Mouse (Mus musculus) heart, adult 2 months (tissue): ENCODE results near the gene Fcor. TPM values are rescaled to one million over a fixed set of nuclear protein-coding genes. Genes with fewer than 3 reads are reported as not detected.

ENCODE experiments used
- DNase-seq, 2 experiments: peaks; one replicate each; pipeline ENCODE4 v3.0.0; 2021
- H3K27ac ChIP-seq: fragments of 200-600 bp; 2 replicates; pipeline ENCODE4 v1.8.1; 2022
- H3K27me3 ChIP-seq: fragments of 200-500 bp; 2 replicates; pipeline ENCODE4 v1.6.1; 2012; ENCODE audit warnings: mild to moderate bottlenecking, low read length, inconsistent platforms, mixed read lengths; ENCODE audit not compliant: control insufficient read depth, insufficient read depth
- H3K36me3 ChIP-seq: fragments of 200-500 bp; 2 replicates; pipeline ENCODE4 v1.6.1; 2012; ENCODE audit warnings: low read length, inconsistent platforms; ENCODE audit not compliant: control insufficient read depth, insufficient read depth
- H3K4me1 ChIP-seq: fragments of 200-500 bp; 2 replicates; pipeline ENCODE4 v1.6.1; 2011; ENCODE audit warnings: low read length; ENCODE audit not compliant: control insufficient read depth, insufficient read depth
- H3K4me3 ChIP-seq: fragments of 200-600 bp; 2 replicates; pipeline ENCODE4 v1.8.1; 2022
- H3K79me2 ChIP-seq: fragments of 200-500 bp; replicated peaks from 2 replicates; pipeline ENCODE4 v1.6.1; 2012; ENCODE audit warnings: mild to moderate bottlenecking, inconsistent platforms, low read length, moderate library complexity, mixed read lengths; ENCODE audit not compliant: control insufficient read depth, insufficient read depth
- H3K9ac ChIP-seq: fragments of 200-500 bp; 2 replicates; pipeline ENCODE4 v1.6.1; 2012; ENCODE audit warnings: low read depth, mild to moderate bottlenecking, control low read depth, inconsistent platforms, low read length, mixed read lengths
- CTCF ChIP-seq: fragments of 200-600 bp; IDR thresholded peaks from 2 replicates; pipeline ENCODE4 v1.8.1; 2022; ENCODE audit warnings: antibody characterized with exemption, mild to moderate bottlenecking, moderate library complexity
- EP300 ChIP-seq: fragments of 200-500 bp; IDR thresholded peaks from 2 replicates; pipeline ENCODE4 v1.6.1; 2011; ENCODE audit warnings: low read depth, low read length, control low read depth; ENCODE audit not compliant: insufficient read depth
- POLR2A ChIP-seq: fragments of 200-500 bp; IDR thresholded peaks from 2 replicates; pipeline ENCODE4 v1.6.1; 2011; ENCODE audit warnings: mild to moderate bottlenecking, low read depth, low read length, control low read depth; ENCODE audit not compliant: insufficient read depth
- WGBS: fragments of 180-500 bp; shearing (Covaris S2); methylation state at CpG from one replicate; pipeline ENCODE4 v1.1.7; 2018; 5-methylcytosine and 5-hydroxymethylcytosine counted together
- intact Hi-C: fragments of 180-260 bp; cut with DNase I; formaldehyde crosslinking; loops from one replicate; pipeline ENCODE4 v1.15.1; 2025
- polyA plus RNA-seq: library from polyadenylated mRNA; depleted of rRNA; stranded (reverse); fragments of >200 nt; gene quantifications from 2 replicates; pipeline ENCODE4 v1.2.3, GENCODE M21; 2012
- total RNA-seq, 2 experiments: library from RNA; stranded (reverse); gene quantifications; 2 replicates each; pipeline ENCODE4 v1.2.3; 2021

The Fcor gene
- total and polyA plus RNA-seq, 3 experiments = 1.0 to 12.9 (median 1.6) TPM

GRCm38 (mm10) chr8:3710312-3710711, 38.1 kb upstream of the Fcor start:
- intact Hi-C loops = no loop called here
- H3K4me3 ChIP-seq = no peak overlapping the region
- H3K27me3 ChIP-seq = no peaks in the 10 kb centered on the region
- DNase-seq = no peak
- no peaks in the 10 kb centered on the region for H3K79me2 ChIP-seq
- 82% methylated on average over 3 of the region's 3 CpGs for WGBS
- H3K27ac ChIP-seq = no peak overlapping the region
- no peaks in the 10 kb centered on the region; the same call in none of the 2 replicates for H3K4me1 ChIP-seq
- H3K36me3 ChIP-seq = no peaks in the 10 kb centered on the region
- no peak overlapping the region for H3K9ac ChIP-seq
- TF ChIP-seq EP300 (no peak), POLR2A (no peak), CTCF (no peak)

GRCm38 (mm10) chr8:3707611-3708010, 35.4 kb upstream of the Fcor start:
- H3K27me3 ChIP-seq = no peaks in the 10 kb centered on the region
- H3K9ac ChIP-seq = no peak overlapping the region
- H3K27ac ChIP-seq = no peak overlapping the region
- no peak for DNase-seq
- H3K79me2 ChIP-seq = no peaks in the 10 kb centered on the region
- TF ChIP-seq CTCF (no peak), EP300 (no peak), POLR2A (no peak)
- no peaks in the 10 kb centered on the region; the same call in none of the 2 replicates for H3K4me1 ChIP-seq
- WGBS = 48% methylated on average over 7 of the region's 7 CpGs
- H3K36me3 ChIP-seq = no peaks in the 10 kb centered on the region
- intact Hi-C loops = no loop called here
- H3K4me3 ChIP-seq = no peak overlapping the region

- no peaks in the 10 kb centered on the region for H3K27me3 ChIP-seq
- no peak overlapping the region for H3K9ac ChIP-seq
- H3K27ac ChIP-seq = no peak overlapping the region
- intact Hi-C loops = no loop called here
- TF ChIP-seq EP300 (no peak), CTCF (peak; percentile 47), POLR2A (no peak)
- no peaks in the 10 kb centered on the region for H3K79me2 ChIP-seq
- 34% methylated on average over 4 of the region's 4 CpGs for WGBS
- no peak overlapping the region for H3K4me3 ChIP-seq
- no peak for DNase-seq
- no peaks in the 10 kb centered on the region for H3K36me3 ChIP-seq
- no peaks in the 10 kb centered on the region for H3K4me1 ChIP-seq
Observed at GRCm38 (mm10) chr8:3705711-3706110, 33.5 kb upstream of the Fcor start.

- 79% methylated on average over 1 of the region's 1 CpGs for WGBS
- H3K27me3 ChIP-seq = no peaks in the 10 kb centered on the region
- H3K9ac ChIP-seq = no peak overlapping the region
- TF ChIP-seq CTCF (no peak), EP300 (no peak), POLR2A (no peak)
- no peak overlapping the region for H3K27ac ChIP-seq
- intact Hi-C loops = no loop called here
- H3K4me1 ChIP-seq = no peaks in the 10 kb centered on the region
- DNase-seq = no peak
- no peak overlapping the region for H3K4me3 ChIP-seq
- H3K79me2 ChIP-seq = no peaks in the 10 kb centered on the region
- no peaks in the 10 kb centered on the region for H3K36me3 ChIP-seq
Observed at GRCm38 (mm10) chr8:3701491-3701890, 29.3 kb upstream of the Fcor start.

GRCm38 (mm10) chr8:3694121-3694520, 22.0 kb upstream of the Fcor start, which contains the start of gene Fcer2a:
Gene Fcer2a, minus strand, starts transcription at chr8:3694175.
- no peaks in the 10 kb centered on the region for H3K4me1 ChIP-seq
- WGBS = 64% methylated on average over 3 of the region's 3 CpGs
- intact Hi-C loops = no loop called here

GRCm38 (mm10) chr8:3690774-3691173, 18.6 kb upstream of the Fcor start:
- no peaks in the 10 kb centered on the region for H3K79me2 ChIP-seq
- no peaks in the 10 kb centered on the region for H3K36me3 ChIP-seq
- no peak overlapping the region for H3K9ac ChIP-seq
- TF ChIP-seq CTCF (no peak), EP300 (no peak), POLR2A (no peak)
- H3K4me3 ChIP-seq = no peak overlapping the region
- H3K27ac ChIP-seq = no peak overlapping the region
- no peaks in the 10 kb centered on the region for H3K27me3 ChIP-seq
- no peaks in the 10 kb centered on the region for H3K4me1 ChIP-seq
- intact Hi-C loops = no loop called here
- 63% methylated on average over 3 of the region's 3 CpGs for WGBS
- no peak for DNase-seq

More at GRCm38 (mm10) chr8:3694121-3694520, 22.0 kb upstream of the Fcor start, which contains the start of gene Fcer2a:
- no peak for TF ChIP-seq POLR2A
- TF ChIP-seq EP300 = no peak
- no peak for TF ChIP-seq CTCF
- no peak within 1 kb of the TSS for H3K27ac ChIP-seq
- peak in 1 of 2 experiments; percentile 4 for DNase-seq
- H3K79me2 ChIP-seq = no peaks in the 10 kb centered on the region
- no peaks in the 10 kb centered on the region for H3K36me3 ChIP-seq
- H3K4me3 ChIP-seq = no peak within 1 kb of the TSS
- no peaks in the 10 kb centered on the region for H3K27me3 ChIP-seq
- H3K9ac ChIP-seq = no peak within 1 kb of the TSS
